Mouse (Mus musculus): ENCODE data around the gene Agpat3.

Gene Agpat3

GRCm38 (mm10) chr10:78351887-78352665, at the start of gene Agpat3:
Gene Agpat3 (minus strand): TSS chr10:78352489.
- peak; percentile 71 for DNase-seq

GRCm38 (mm10) chr10:78401127-78401526, 48.8 kb upstream of the Agpat3 start:
- no peak for DNase-seq

GRCm38 (mm10) chr10:78399090-78399657, 46.9 kb upstream of the Agpat3 start:
- DNase-seq, result no peak

- DNase-seq, result no peak
These were observed 44.3 kb upstream of the Agpat3 start for GRCm38 (mm10) chr10:78396625-78396885.

- DNase-seq, result peak; percentile 96
These were observed 43.7 kb upstream of the Agpat3 start for GRCm38 (mm10) chr10:78395819-78396624.

- no peak for DNase-seq
These were observed 43.1 kb upstream of the Agpat3 start for GRCm38 (mm10) chr10:78395377-78395776.

- peak; percentile 88 for DNase-seq
These were observed 39.8 kb upstream of the Agpat3 start for GRCm38 (mm10) chr10:78392072-78392471.

- DNase-seq, result no peak
These were observed 38.7 kb upstream of the Agpat3 start for GRCm38 (mm10) chr10:78390982-78391470.

GRCm38 (mm10) chr10:78388216-78388980, 36.1 kb upstream of the Agpat3 start:
- DNase-seq, result no peak

- DNase-seq, result no peak
These were observed 33.2 kb upstream of the Agpat3 start for GRCm38 (mm10) chr10:78385520-78385919.

GRCm38 (mm10) chr10:78383567-78383966, 31.3 kb upstream of the Agpat3 start:
- DNase-seq, result no peak

- no peak for DNase-seq
These were observed 26.2 kb upstream of the Agpat3 start for GRCm38 (mm10) chr10:78378516-78378915.

GRCm38 (mm10) chr10:78372681-78373668, 20.7 kb upstream of the Agpat3 start:
- no peak for DNase-seq

- no peak for DNase-seq
These were observed 19.5 kb upstream of the Agpat3 start for GRCm38 (mm10) chr10:78371746-78372145.

- DNase-seq, result no peak
These were observed 15.3 kb upstream of the Agpat3 start for GRCm38 (mm10) chr10:78367586-78367985.

- no peak for DNase-seq
These were observed 14.6 kb upstream of the Agpat3 start for GRCm38 (mm10) chr10:78366851-78367312.

- DNase-seq, result no peak
These were observed 14.0 kb upstream of the Agpat3 start for GRCm38 (mm10) chr10:78366195-78366834.

GRCm38 (mm10) chr10:78365555-78365954, 13.3 kb upstream of the Agpat3 start:
- no peak for DNase-seq

- DNase-seq, result no peak
These were observed 11.8 kb upstream of the Agpat3 start for GRCm38 (mm10) chr10:78364106-78364505.

GRCm38 (mm10) chr10:78363366-78363765, 11.1 kb upstream of the Agpat3 start:
- DNase-seq, result no peak

GRCm38 (mm10) chr10:78361951-78362350, 9.7 kb upstream of the Agpat3 start:
- DNase-seq, result peak; percentile 50
